Mouse (Mus musculus) limb, embryonic 14.5 days (tissue): Measurements from ENCODE around the gene Pcp2. TPM values are rescaled to one million over a fixed set of nuclear protein-coding genes. Genes with fewer than 3 reads are reported as not detected.

Experiments
- ATAC-seq: fragments of 200-750 bp; cut with Nextera tagmentation; 2 replicates; pipeline ENCODE4 v1.8.0; 2017; ENCODE audit warnings: low read depth, moderate number of reproducible peaks, moderate TSS enrichment; ENCODE audit not compliant: low FRiP score
- DNase-seq: peaks from one replicate; pipeline ENCODE4 v3.0.0-alpha.2; 2015; ENCODE audit warnings: low spot score
- H3K27ac ChIP-seq: fragments of 300-500 bp; sonication (generic); replicated peaks from 2 replicates; pipeline ENCODE4 v1.5.1; 2014; ENCODE audit warnings: low read depth, mild to moderate bottlenecking, low read length, moderate library complexity, mixed read lengths
- H3K27me3 ChIP-seq: fragments of 300-500 bp; sonication (generic); 2 replicates; pipeline ENCODE4 v1.6.1; 2014; ENCODE audit warnings: low read length, mixed read lengths; ENCODE audit not compliant: control insufficient read depth, insufficient read depth
- H3K36me3 ChIP-seq: fragments of 300-500 bp; sonication (generic); 2 replicates; pipeline ENCODE4 v1.6.1; 2014; ENCODE audit warnings: mild to moderate bottlenecking, low read length, moderate library complexity, mixed read lengths; ENCODE audit not compliant: control insufficient read depth, insufficient read depth
- H3K4me1 ChIP-seq: fragments of 300-500 bp; sonication (generic); 2 replicates; pipeline ENCODE4 v1.6.1; 2014; ENCODE audit warnings: antibody characterized with exemption, low read length, mixed read lengths; ENCODE audit not compliant: control insufficient read depth, insufficient read depth
- H3K4me2 ChIP-seq: fragments of 300-500 bp; sonication (generic); replicated peaks from 2 replicates; pipeline ENCODE4 v1.6.1; 2014; ENCODE audit warnings: low read depth, mild to moderate bottlenecking, low read length, moderate library complexity; ENCODE audit not compliant: severe bottlenecking
- H3K4me3 ChIP-seq: fragments of 300-500 bp; sonication (generic); replicated peaks from 2 replicates; pipeline ENCODE4 v1.5.1; 2014; ENCODE audit warnings: low read length
- H3K9ac ChIP-seq: fragments of 300-500 bp; sonication (generic); 2 replicates; pipeline ENCODE4 v1.6.1; 2014; ENCODE audit warnings: mild to moderate bottlenecking, low read depth, low read length, moderate library complexity; ENCODE audit not compliant: severe bottlenecking
- H3K9me3 ChIP-seq: fragments of 300-500 bp; sonication (generic); 2 replicates; pipeline ENCODE4 v1.6.1; 2016; ENCODE audit warnings: low read length; ENCODE audit not compliant: control insufficient read depth
- POLR2A ChIP-seq: fragments of 200-500 bp; IDR thresholded peaks from 2 replicates; pipeline ENCODE4 v1.8.0; 2012; ENCODE audit warnings: inconsistent platforms, mild to moderate bottlenecking, moderate library complexity, borderline replicate concordance; ENCODE audit not compliant: insufficient read depth, insufficient read length; ENCODE audit errors: extremely low read depth
- WGBS: fragments of 180-500 bp; shearing (Covaris S2); extraction: QIAGEN DNeasy Blood & Tissue Kit; methylation state at CpG from one replicate; pipeline ENCODE4 v1.1.7; 2014; 5-methylcytosine and 5-hydroxymethylcytosine counted together
- polyA plus RNA-seq, 2 experiments: library from polyadenylated mRNA; depleted of rRNA in 1 of 2; stranded (reverse) in 1 of 2; unstranded in 1 of 2; fragments of >200 nt; fragmentation: Nextera tagmentation in 1 of 2; extraction: Ambion mirVana in 1 of 2; gene quantifications; 2 replicates each; pipeline versions ENCODE4 v1.2.1 to v1.2.3; 2012 to 2014

Pcp2 gene
- polyA plus RNA-seq, 2 experiments: not detected

DNA sequence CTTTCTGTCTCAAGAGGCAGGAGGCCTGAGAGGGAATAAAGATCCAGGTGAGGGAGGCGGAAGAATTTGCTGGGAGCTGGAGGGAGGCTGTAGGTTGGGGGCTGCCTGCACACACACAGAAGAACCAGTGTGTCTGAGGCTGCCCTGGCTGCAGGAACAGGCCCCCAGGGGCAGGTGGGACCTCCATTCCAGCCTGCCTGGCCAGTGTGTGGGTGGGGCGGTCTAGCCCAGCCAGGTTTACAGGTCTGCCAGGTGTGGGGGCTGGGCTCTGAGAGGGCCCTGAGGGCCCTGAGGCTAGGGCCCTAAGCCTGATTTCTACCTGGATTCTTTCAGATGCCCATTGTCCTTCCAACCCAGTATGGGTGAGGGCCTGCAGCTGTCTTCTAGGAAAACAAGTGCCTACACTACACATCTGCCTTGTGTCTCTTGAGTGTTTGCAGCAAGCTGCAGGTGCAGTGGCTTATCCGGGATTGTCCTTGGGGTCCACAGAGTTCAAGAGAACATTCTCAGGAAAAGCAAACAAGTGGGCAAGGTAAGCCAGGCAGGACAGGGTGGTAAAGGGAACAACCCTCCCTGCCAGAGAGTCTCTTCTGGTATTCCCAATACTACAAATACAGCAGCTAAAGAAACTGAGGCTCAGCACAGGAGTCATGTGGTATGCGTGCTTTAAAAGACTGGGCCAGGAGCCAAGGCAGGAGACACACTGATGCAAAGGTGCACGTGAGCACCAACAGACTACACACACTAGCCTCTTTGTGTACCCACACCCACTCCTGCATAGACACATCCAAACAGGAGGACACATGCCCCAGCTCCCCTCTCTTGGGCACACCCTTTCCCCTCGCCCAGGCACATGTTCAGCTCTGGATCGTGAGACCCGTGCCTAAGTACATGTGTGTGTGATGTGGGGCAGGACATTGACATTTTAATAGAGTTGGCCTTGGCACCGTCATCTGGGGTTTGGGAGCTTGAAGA lies 45.7 kb downstream of the Pcp2 start:
- H3K9ac ChIP-seq: no peak overlapping the region
- DNase-seq: no peak
- H3K27ac ChIP-seq: no peak overlapping the region
- 56% methylated on average over 9 of the region's 9 CpGs for WGBS
- H3K4me1 ChIP-seq: peaks cover 3% of the 10 kb centered on the region; the same call in 1 of the 2 replicates
- no peaks in the 10 kb centered on the region for H3K9me3 ChIP-seq
- no peak overlapping the region for H3K4me2 ChIP-seq
- no peak overlapping the region for H3K4me3 ChIP-seq
- ATAC-seq: no peak
- H3K36me3 ChIP-seq: no peaks in the 10 kb centered on the region
- no peaks in the 10 kb centered on the region for H3K27me3 ChIP-seq
- TF ChIP-seq POLR2A: no peak

DNA sequence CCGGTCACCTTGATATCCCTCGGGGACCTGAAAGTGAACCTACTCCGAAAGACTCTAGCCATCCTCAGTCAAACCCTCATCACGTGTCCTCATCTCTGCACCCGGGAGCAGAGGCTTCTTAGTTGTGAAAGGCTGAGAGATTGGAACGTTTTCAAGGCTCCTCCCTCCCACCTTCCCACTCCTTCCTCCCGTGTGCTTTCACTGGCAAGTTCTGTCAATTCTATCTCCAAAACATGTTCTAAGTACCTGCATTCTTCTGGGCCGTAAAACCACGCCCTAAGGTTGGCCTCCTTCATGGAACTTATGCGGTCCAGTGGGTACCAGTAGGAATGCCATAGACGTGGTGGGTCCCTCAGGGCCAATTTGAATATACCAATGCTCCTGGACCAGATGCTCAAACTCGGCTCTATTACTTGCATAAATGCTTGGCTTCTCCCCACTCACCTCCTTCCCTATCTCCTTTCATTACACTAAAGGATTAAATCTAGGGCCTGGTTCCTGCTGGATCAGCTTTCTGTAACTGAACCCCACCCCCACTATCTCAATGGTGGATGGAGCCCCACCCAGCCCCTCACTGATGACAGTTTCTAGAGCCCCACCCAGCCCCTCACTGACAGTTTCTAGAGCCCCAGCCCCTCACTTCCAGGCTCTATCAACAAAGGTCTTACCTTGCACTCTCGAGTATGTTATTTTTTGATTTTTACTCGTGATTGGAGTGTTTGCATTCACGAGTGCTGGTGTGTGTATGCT lies 49.0 kb downstream of the Pcp2 start:
- H3K27ac ChIP-seq: no peak overlapping the region
- DNase-seq: no peak
- H3K27me3 ChIP-seq: no peaks in the 10 kb centered on the region
- H3K9ac ChIP-seq: no peak overlapping the region
- TF ChIP-seq POLR2A: no peak
- no peaks in the 10 kb centered on the region for H3K36me3 ChIP-seq
- H3K9me3 ChIP-seq: no peaks in the 10 kb centered on the region
- peaks cover 3% of the 10 kb centered on the region; the same call in 1 of the 2 replicates for H3K4me1 ChIP-seq
- ATAC-seq: no peak
- 65% methylated on average over 15 of the region's 15 CpGs for WGBS
- H3K4me3 ChIP-seq: no peak overlapping the region
- no peak overlapping the region for H3K4me2 ChIP-seq

DNA sequence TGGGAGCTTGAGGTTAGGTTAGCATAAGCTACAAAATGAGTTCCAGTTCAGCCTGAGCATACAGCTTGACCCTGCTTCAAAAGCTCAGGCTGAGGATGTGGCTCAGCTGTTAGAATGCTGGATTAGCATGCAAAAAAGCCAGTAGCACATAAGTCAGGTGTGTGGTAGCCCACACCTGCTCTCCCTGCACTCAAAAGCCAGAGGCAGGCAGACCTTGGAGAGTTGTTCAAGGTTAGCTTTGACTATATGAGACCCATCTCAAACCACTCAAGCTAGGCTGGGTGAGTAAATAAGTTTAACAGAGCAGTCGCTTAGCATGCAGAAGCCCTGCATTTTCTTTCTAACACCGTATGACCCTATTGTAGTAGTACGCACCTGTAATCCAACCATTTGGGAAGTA lies 50.8 kb downstream of the Pcp2 start:
- H3K4me1 ChIP-seq: peaks cover 3% of the 10 kb centered on the region; the same call in 1 of the 2 replicates
- H3K4me3 ChIP-seq: no peak overlapping the region
- H3K9me3 ChIP-seq: no peaks in the 10 kb centered on the region
- DNase-seq (no peak), ATAC-seq (no peak)
- TF ChIP-seq POLR2A: no peak
- H3K4me2 ChIP-seq: no peak overlapping the region
- no peaks in the 10 kb centered on the region for H3K36me3 ChIP-seq
- H3K9ac ChIP-seq: no peak overlapping the region
- 96% methylated on average over 3 of the region's 3 CpGs for WGBS
- no peak overlapping the region for H3K27ac ChIP-seq
- no peaks in the 10 kb centered on the region for H3K27me3 ChIP-seq

Other genes starting within 250 kb of the Pcp2 start
- 23.1 and 26.3 TPM in 2 replicates for gene Arhgef18, start 232.5 kb downstream of the Pcp2 start, polyA plus RNA-seq (2012; rRNA removed)
- 9.4 and 12.3 TPM in 2 replicates for gene Arhgef18, start 232.5 kb downstream of the Pcp2 start, polyA plus RNA-seq (2014; fragmentation: Nextera tagmentation; extraction: Ambion mirVana)
- 6.0 and 7.7 TPM in 2 replicates for gene Pex11g, start 157.9 kb downstream of the Pcp2 start, polyA plus RNA-seq (2012; rRNA removed)
- gene Pex11g, start 157.9 kb downstream of the Pcp2 start, polyA plus RNA-seq (2014; fragmentation: Nextera tagmentation; extraction: Ambion mirVana): 2.7 and 4.7 TPM in 2 replicates
- 0.11 and 0.17 TPM in 2 replicates for gene Tex45, start 154.7 kb downstream of the Pcp2 start, polyA plus RNA-seq (2012; rRNA removed)
- not detected in 2 replicates for gene Tex45, start 154.7 kb downstream of the Pcp2 start, polyA plus RNA-seq (2014; fragmentation: Nextera tagmentation; extraction: Ambion mirVana)
- 76.7 and 125 TPM in 2 replicates for gene Zfp358, start 132.4 kb downstream of the Pcp2 start, polyA plus RNA-seq (2012; rRNA removed)
- gene Zfp358, start 132.4 kb downstream of the Pcp2 start, polyA plus RNA-seq (2014; fragmentation: Nextera tagmentation; extraction: Ambion mirVana): 27.5 and 27.9 TPM in 2 replicates
- 148 and 202 TPM in 2 replicates for gene Mcoln1, start 125.1 kb downstream of the Pcp2 start, polyA plus RNA-seq (2012; rRNA removed)
- 36.6 and 42.3 TPM in 2 replicates for gene Mcoln1, start 125.1 kb downstream of the Pcp2 start, polyA plus RNA-seq (2014; fragmentation: Nextera tagmentation; extraction: Ambion mirVana)
- 51.8 and 64.4 TPM in 2 replicates for gene Pnpla6, start 110.2 kb downstream of the Pcp2 start, polyA plus RNA-seq (2012; rRNA removed)
- gene Pnpla6, start 110.2 kb downstream of the Pcp2 start, polyA plus RNA-seq (2014; fragmentation: Nextera tagmentation; extraction: Ambion mirVana): 18.8 and 20.7 TPM in 2 replicates
- 0.41 and 0.92 TPM in 2 replicates for gene C330021F23Rik, start 57.6 kb downstream of the Pcp2 start, polyA plus RNA-seq (2012; rRNA removed)
- 0.36 and 0.73 TPM in 2 replicates for gene C330021F23Rik, start 57.6 kb downstream of the Pcp2 start, polyA plus RNA-seq (2014; fragmentation: Nextera tagmentation; extraction: Ambion mirVana)
- 13.3 and 13.7 TPM in 2 replicates for gene Camsap3, start 38.3 kb downstream of the Pcp2 start, polyA plus RNA-seq (2012; rRNA removed)
- 6.6 and 7.3 TPM in 2 replicates for gene Camsap3, start 38.3 kb downstream of the Pcp2 start, polyA plus RNA-seq (2014; fragmentation: Nextera tagmentation; extraction: Ambion mirVana)
- gene Xab2, start 4.2 kb downstream of the Pcp2 start, polyA plus RNA-seq (2012; rRNA removed): 69.5 and 79.7 TPM in 2 replicates
- gene Xab2, start 4.2 kb downstream of the Pcp2 start, polyA plus RNA-seq (2014; fragmentation: Nextera tagmentation; extraction: Ambion mirVana): 46.7 and 51.1 TPM in 2 replicates
- gene Pet100, start 4.0 kb downstream of the Pcp2 start, polyA plus RNA-seq (2012; rRNA removed): 24.2 and 55.4 TPM in 2 replicates
- gene Pet100, start 4.0 kb downstream of the Pcp2 start, polyA plus RNA-seq (2014; fragmentation: Nextera tagmentation; extraction: Ambion mirVana): 94.5 and 98.3 TPM in 2 replicates
- gene Stxbp2, start 5.4 kb upstream of the Pcp2 start, polyA plus RNA-seq (2012; rRNA removed): 61.6 and 88.2 TPM in 2 replicates
- gene Stxbp2, start 5.4 kb upstream of the Pcp2 start, polyA plus RNA-seq (2014; fragmentation: Nextera tagmentation; extraction: Ambion mirVana): 29.1 and 31.7 TPM in 2 replicates
- gene Retn, start 30.2 kb upstream of the Pcp2 start, polyA plus RNA-seq (2012; rRNA removed): 0.08 and 0.35 TPM in 2 replicates
- not detected in 2 replicates for gene Retn, start 30.2 kb upstream of the Pcp2 start, polyA plus RNA-seq (2014; fragmentation: Nextera tagmentation; extraction: Ambion mirVana)
- 0.14 and 0.34 TPM in 2 replicates for gene Mcemp1, start 40.2 kb upstream of the Pcp2 start, polyA plus RNA-seq (2012; rRNA removed)
- gene Mcemp1, start 40.2 kb upstream of the Pcp2 start, polyA plus RNA-seq (2014; fragmentation: Nextera tagmentation; extraction: Ambion mirVana): 0.26 and 0.29 TPM in 2 replicates
- gene Fcor, start 46.8 kb upstream of the Pcp2 start, polyA plus RNA-seq (2012; rRNA removed): 7.3 and 7.9 TPM in 2 replicates
- gene Fcor, start 46.8 kb upstream of the Pcp2 start, polyA plus RNA-seq (2014; fragmentation: Nextera tagmentation; extraction: Ambion mirVana): 14.1 and 18.2 TPM in 2 replicates
- 40.5 and 41.2 TPM in 2 replicates for gene Trappc5, start 50.8 kb upstream of the Pcp2 start, polyA plus RNA-seq (2012; rRNA removed)
- gene Trappc5, start 50.8 kb upstream of the Pcp2 start, polyA plus RNA-seq (2014; fragmentation: Nextera tagmentation; extraction: Ambion mirVana): 28.8 and 31.7 TPM in 2 replicates
- gene Fcer2a, start 68.6 kb upstream of the Pcp2 start, polyA plus RNA-seq (2012; rRNA removed): 0.19 and 0.23 TPM in 2 replicates
- gene Fcer2a, start 68.6 kb upstream of the Pcp2 start, polyA plus RNA-seq (2014; fragmentation: Nextera tagmentation; extraction: Ambion mirVana): 0.25 and 0.37 TPM in 2 replicates
- gene Clec4g, start 95.1 kb upstream of the Pcp2 start, polyA plus RNA-seq (2012; rRNA removed): not detected in 2 replicates
- gene Clec4g, start 95.1 kb upstream of the Pcp2 start, polyA plus RNA-seq (2014; fragmentation: Nextera tagmentation; extraction: Ambion mirVana): 0.25 TPM in 1 of 2 replicates, not detected in the other
- gene Cd209a, start 123.4 kb upstream of the Pcp2 start, polyA plus RNA-seq (2012; rRNA removed): 0.17 and 0.19 TPM in 2 replicates
- 0.65 and 0.67 TPM in 2 replicates for gene Cd209a, start 123.4 kb upstream of the Pcp2 start, polyA plus RNA-seq (2014; fragmentation: Nextera tagmentation; extraction: Ambion mirVana)
- not detected in 2 replicates for gene Cd209e, start 228.8 kb upstream of the Pcp2 start, polyA plus RNA-seq (2012; rRNA removed)
- gene Cd209e, start 228.8 kb upstream of the Pcp2 start, polyA plus RNA-seq (2014; fragmentation: Nextera tagmentation; extraction: Ambion mirVana): not detected in 2 replicates